Mouse (Mus musculus) ES-E14 (cell line): ENCODE results near the gene Tead2. TPM values are rescaled to one million over a fixed set of nuclear protein-coding genes. Genes with fewer than 3 reads are reported as not detected.
A peak's percentile ranks its signal among the peaks of the same experiment; 100 is the strongest.

Source experiments
- DNase-seq: peaks from one replicate; pipeline ENCODE4 v3.0.0-alpha.2; 2013; ENCODE audit warnings: low read depth, low spot score
- H3K27ac ChIP-seq: 2 replicates; pipeline ENCODE4 v1.5.1; 2012; ENCODE audit warnings: low read depth, mild to moderate bottlenecking, low read length, moderate library complexity, mixed read lengths; ENCODE audit not compliant: poor library complexity, insufficient read depth, severe bottlenecking
- H3K36me3 ChIP-seq: 2 replicates; pipeline ENCODE4 v1.6.1; 2012; ENCODE audit warnings: mild to moderate bottlenecking, low read length, moderate library complexity, mixed read lengths; ENCODE audit not compliant: control insufficient read depth, poor library complexity, insufficient read depth, severe bottlenecking
- H3K4me1 ChIP-seq, 2 experiments: fragments of 150-350 bp in 1 of 2; sonication (generic) in 1 of 2; 2 replicates each; pipeline ENCODE4 v1.6.1; 2012; ENCODE audit warnings: low read length in 2 of 2, mild to moderate bottlenecking in 1 of 2, mixed read lengths in 1 of 2; ENCODE audit not compliant: control insufficient read depth in 2 of 2, insufficient read depth in 2 of 2, poor library complexity in 1 of 2
- H3K4me3 ChIP-seq, 2 experiments: fragments of 150-350 bp in 1 of 2; sonication (generic) in 1 of 2; 2 replicates each; pipeline ENCODE4 v1.5.1; 2012; ENCODE audit warnings: low read length in 2 of 2, low read depth in 1 of 2, mild to moderate bottlenecking in 1 of 2, mixed read lengths in 1 of 2; ENCODE audit not compliant: insufficient read depth in 1 of 2, poor library complexity in 1 of 2, severe bottlenecking in 1 of 2
- H3K9ac ChIP-seq: 2 replicates; pipeline ENCODE4 v1.6.1; 2012; ENCODE audit warnings: low read depth, mild to moderate bottlenecking, low read length, mixed read lengths; ENCODE audit not compliant: poor library complexity, insufficient read depth, severe bottlenecking
- H3K9me3 ChIP-seq: fragments of 150-350 bp; sonication (generic); 2 replicates; pipeline ENCODE4 v1.6.1; 2012; ENCODE audit warnings: low read depth, mild to moderate bottlenecking, low read length; ENCODE audit not compliant: control insufficient read depth, insufficient read depth
- CHD2 ChIP-seq: IDR thresholded peaks from 2 replicates; pipeline ENCODE4 v1.6.1; 2014; ENCODE audit warnings: mild to moderate bottlenecking, low read depth, low read length, inconsistent platforms
- HCFC1 ChIP-seq: IDR thresholded peaks from 2 replicates; pipeline ENCODE4 v1.6.1; 2012; ENCODE audit warnings: low read length, inconsistent platforms, borderline replicate concordance; ENCODE audit not compliant: insufficient read depth
- MAFK ChIP-seq: IDR thresholded peaks from 2 replicates; pipeline ENCODE4 v1.6.1; 2014; ENCODE audit warnings: mild to moderate bottlenecking, low read depth, low read length, inconsistent platforms; ENCODE audit not compliant: insufficient read depth
- ZC3H11A ChIP-seq: IDR thresholded peaks from 2 replicates; pipeline ENCODE4 v1.6.1; 2012; ENCODE audit warnings: low read depth, mild to moderate bottlenecking, inconsistent platforms, low read length, borderline replicate concordance
- ZNF384 ChIP-seq: IDR thresholded peaks from 2 replicates; pipeline ENCODE4 v1.6.1; 2012; ENCODE audit warnings: low read depth, low read length, inconsistent platforms
- in situ Hi-C, 2 experiments: fragments of 600-800 bp; cut with MboI; formaldehyde crosslinking; loops; one replicate each; pipeline ENCODE4 v1.15.1; 2025; ENCODE audit warnings: low sequenced_read_pairs in 2 of 2, inconsistent platforms in 1 of 2; ENCODE audit not compliant: unreplicated experiment in 2 of 2
- total RNA-seq: library from RNA; depleted of rRNA; stranded (reverse); fragments of 300-350 nt; gene quantifications from 2 replicates; pipeline ENCODE4 v1.2.3, GENCODE M21; 2012

The Tead2 gene
- total RNA-seq, 1 experiment: 95.9 TPM

DNA sequence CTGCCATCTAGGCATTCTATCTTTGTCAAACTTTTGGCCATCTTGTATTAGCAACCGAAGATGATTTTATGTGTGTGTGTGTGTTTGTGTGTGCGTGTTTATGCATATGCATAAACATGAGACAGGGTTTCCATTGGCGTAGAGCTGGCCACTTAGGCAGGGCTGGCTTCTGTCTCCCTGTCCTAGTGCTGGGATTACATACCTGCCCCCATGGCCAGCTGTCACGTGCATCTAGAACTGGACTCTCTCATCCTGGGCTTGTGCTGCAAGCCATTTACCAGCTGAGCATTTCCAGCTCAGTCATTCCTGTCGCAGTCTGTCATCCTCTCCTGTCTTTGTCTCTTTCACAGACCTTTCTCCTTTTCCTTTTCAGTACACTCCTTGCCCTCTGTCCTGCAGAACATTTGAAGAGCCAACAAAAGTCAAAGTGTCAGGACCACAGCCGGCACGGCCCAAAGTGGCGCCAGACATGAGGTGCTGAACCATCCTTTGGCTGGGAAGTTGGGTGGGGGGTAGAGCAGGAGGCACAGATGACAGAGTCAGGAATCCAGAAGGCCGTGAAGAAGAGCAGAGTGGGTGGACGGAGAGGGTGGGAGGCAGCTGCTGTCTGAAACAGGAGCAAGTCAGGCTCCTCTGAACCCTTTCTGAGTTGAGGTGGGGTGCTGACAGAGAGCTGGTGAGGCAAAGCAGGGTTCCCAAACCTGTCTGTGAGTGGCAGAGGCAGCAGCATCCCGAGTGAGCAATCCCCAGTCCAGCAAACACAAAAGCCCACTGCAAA is 41.7 kb downstream of the Tead2 start:
- Histone ChIP-seq H3K4me1 (no peaks in the 10 kb centered on the region), H3K9me3 (no peaks in the 10 kb centered on the region), H3K36me3 (no peaks in the 10 kb centered on the region), H3K4me3 (peak overlapping the region in 1 of 2 experiments; percentile 11; a peak in 1 of 4 replicates), H3K9ac (no peak overlapping the region), H3K27ac (no peak overlapping the region)
- in situ Hi-C loops: no loop called here
- no peak for DNase-seq
- TF ChIP-seq ZC3H11A (no peak), ZNF384 (no peak), MAFK (no peak), HCFC1 (no peak), CHD2 (no peak)

DNA sequence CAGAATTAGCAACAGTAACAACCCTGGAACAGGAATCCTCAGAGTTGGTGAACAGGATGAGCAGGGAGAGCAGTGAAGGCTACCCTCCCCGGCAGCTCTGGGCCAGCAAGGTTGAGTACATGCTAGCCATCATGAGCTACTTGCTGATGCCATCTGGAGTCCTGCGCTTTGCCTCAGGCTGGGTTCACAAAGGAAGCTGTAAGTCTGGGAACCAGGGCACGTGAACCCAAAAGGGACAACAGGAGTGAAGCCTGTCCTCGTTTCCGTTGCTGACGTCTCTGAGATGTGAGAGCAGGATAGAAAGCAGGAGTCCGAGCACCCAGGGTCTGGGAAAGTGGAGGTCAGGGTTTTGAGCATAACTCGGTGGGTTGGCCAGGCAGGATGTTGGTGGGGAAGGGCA is 43.7 kb downstream of the Tead2 start:
- in situ Hi-C loops: no loop called here
- DNase-seq: no peak
- H3K27ac ChIP-seq: no peak overlapping the region
- H3K9ac ChIP-seq: no peak overlapping the region
- TF ChIP-seq ZC3H11A (no peak), ZNF384 (no peak), HCFC1 (no peak), CHD2 (no peak), MAFK (no peak)
- no peak overlapping the region for H3K4me3 ChIP-seq
- H3K36me3 ChIP-seq: no peaks in the 10 kb centered on the region
- no peaks in the 10 kb centered on the region for H3K4me1 ChIP-seq
- H3K9me3 ChIP-seq: no peaks in the 10 kb centered on the region

GRCm38 (mm10) chr7:45262266-45262665 is 46.7 kb downstream of the Tead2 start:
- H3K27ac ChIP-seq: no peak overlapping the region
- no peaks in the 10 kb centered on the region for H3K9me3 ChIP-seq
- peaks cover 3 to 4% of the 10 kb centered on the region in 2 experiments; a peak in 2 of 4 replicates for H3K4me1 ChIP-seq
- no peaks in the 10 kb centered on the region for H3K36me3 ChIP-seq
- H3K9ac ChIP-seq: no peak overlapping the region
- in situ Hi-C loops: no loop called here
- no peak overlapping the region for H3K4me3 ChIP-seq
- DNase-seq: no peak
- no peak for TF ChIP-seq CHD2
- TF ChIP-seq HCFC1: no peak
- TF ChIP-seq ZNF384: no peak
- no peak for TF ChIP-seq MAFK
- TF ChIP-seq ZC3H11A: no peak

- TF ChIP-seq MAFK: no peak
- TF ChIP-seq ZNF384: no peak
- TF ChIP-seq ZC3H11A: no peak
- TF ChIP-seq HCFC1: no peak
- no peak for TF ChIP-seq CHD2
- DNase-seq: no peak
- Histone ChIP-seq H3K4me3 (no peak overlapping the region), H3K36me3 (no peaks in the 10 kb centered on the region), H3K9ac (no peak overlapping the region), H3K27ac (no peak overlapping the region), H3K4me1 (peaks cover 3 to 6% of the 10 kb centered on the region in 2 experiments; a peak in 2 of 4 replicates), H3K9me3 (no peaks in the 10 kb centered on the region)
- in situ Hi-C loops: no loop called here
Observed at GRCm38 (mm10) chr7:45263006-45263607, 47.6 kb downstream of the Tead2 start.
